Mouse (Mus musculus) heart, embryonic 13.5 days (tissue): ENCODE results near the gene Slc29a1. TPM values are rescaled to one million over a fixed set of nuclear protein-coding genes. Genes with fewer than 3 reads are reported as not detected.
A peak's percentile ranks its signal among the peaks of the same experiment; 100 is the strongest.

Source experiments
- ATAC-seq: fragments of 200-750 bp; cut with Nextera tagmentation; 2 replicates; pipeline ENCODE4 v1.8.0; 2017; ENCODE audit warnings: moderate TSS enrichment; ENCODE audit not compliant: insufficient number of reproducible peaks, low FRiP score, low TSS enrichment; ENCODE audit errors: extremely low read depth
- H3K27ac ChIP-seq: fragments of 300-500 bp; sonication (generic); replicated peaks from 2 replicates; pipeline ENCODE4 v1.5.1; 2015; ENCODE audit warnings: moderate library complexity, mild to moderate bottlenecking, inconsistent platforms
- H3K27me3 ChIP-seq: fragments of 300-500 bp; sonication (generic); replicated peaks from 2 replicates; pipeline ENCODE4 v1.6.1; 2015; ENCODE audit warnings: mild to moderate bottlenecking, inconsistent platforms
- H3K36me3 ChIP-seq: fragments of 300-500 bp; sonication (generic); 2 replicates; pipeline ENCODE4 v1.6.1; 2015; ENCODE audit warnings: mild to moderate bottlenecking, inconsistent platforms
- H3K4me1 ChIP-seq: fragments of 300-500 bp; sonication (generic); 2 replicates; pipeline ENCODE4 v1.6.1; 2015; ENCODE audit warnings: inconsistent platforms
- H3K4me2 ChIP-seq: fragments of 300-500 bp; sonication (generic); 2 replicates; pipeline ENCODE4 v1.6.1; 2015; ENCODE audit warnings: inconsistent platforms, mild to moderate bottlenecking, moderate library complexity
- H3K4me3 ChIP-seq: fragments of 300-500 bp; sonication (generic); 2 replicates; pipeline ENCODE4 v1.5.1; 2015; ENCODE audit warnings: moderate library complexity, mild to moderate bottlenecking, inconsistent platforms
- H3K9ac ChIP-seq: fragments of 300-500 bp; sonication (generic); 2 replicates; pipeline ENCODE4 v1.6.1; 2015; ENCODE audit warnings: inconsistent platforms, mild to moderate bottlenecking, moderate library complexity
- H3K9me3 ChIP-seq: fragments of 300-500 bp; sonication (generic); 2 replicates; pipeline ENCODE4 v1.6.1; 2016; ENCODE audit warnings: inconsistent platforms
- whole genome bisulfite sequencing: fragments of 180-500 bp; shearing (Covaris S2); methylation state at CpG from one replicate; pipeline ENCODE4 v1.1.7; 2015; ENCODE audit warnings: mixed read lengths; 5-methylcytosine and 5-hydroxymethylcytosine counted together
- polyA plus RNA-seq: library from polyadenylated mRNA; unstranded; fragments of >200 nt; fragmentation: Nextera tagmentation; extraction: Ambion mirVana; gene quantifications from 2 replicates; pipeline ENCODE4 v1.2.1, GENCODE M21; 2015

The Slc29a1 gene
- polyA plus RNA-seq, 1 experiment from 2014 or later: 68.8 TPM

- Histone ChIP-seq H3K4me3 (peak overlapping the region; percentile 46), H3K9ac (peak overlapping the region; percentile 52; the same call in 1 of the 2 replicates), H3K4me1 (peaks cover 35% of the 10 kb centered on the region), H3K36me3 (no peaks in the 10 kb centered on the region), H3K9me3 (no peaks in the 10 kb centered on the region), H3K27me3 (peaks cover 97% of the 10 kb centered on the region), H3K27ac (no peak overlapping the region), H3K4me2 (peak overlapping the region; percentile 71)
- WGBS: 4% methylated on average over 74 of the region's 74 CpGs
- ATAC-seq: no peak
Observed at GRCm38 (mm10) chr17:45545278-45545961, 54.0 kb downstream of the Slc29a1 start.

- H3K4me2 ChIP-seq: peak overlapping the region; percentile 71
- H3K27ac ChIP-seq: no peak overlapping the region
- no peaks in the 10 kb centered on the region for H3K36me3 ChIP-seq
- no peak for ATAC-seq
- H3K9ac ChIP-seq: 0 out of 2 replicates have a peak overlapping the region, but pooled peaks have one; percentile 44
- H3K27me3 ChIP-seq: peaks cover 97% of the 10 kb centered on the region
- H3K4me3 ChIP-seq: peak overlapping the region; percentile 46
- peaks cover 29% of the 10 kb centered on the region for H3K4me1 ChIP-seq
- no peaks in the 10 kb centered on the region for H3K9me3 ChIP-seq
- under 1% methylated on average over 46 of the region's 46 CpGs for WGBS
Observed at GRCm38 (mm10) chr17:45544873-45545277, 54.5 kb downstream of the Slc29a1 start.

- H3K27ac ChIP-seq: no peak overlapping the region
- H3K4me1 ChIP-seq: peaks cover 27% of the 10 kb centered on the region
- H3K9ac ChIP-seq: 0 out of 2 replicates have a peak overlapping the region, but pooled peaks have one; percentile 44
- H3K9me3 ChIP-seq: no peaks in the 10 kb centered on the region
- peak overlapping the region; percentile 46 for H3K4me3 ChIP-seq
- no peaks in the 10 kb centered on the region for H3K36me3 ChIP-seq
- H3K4me2 ChIP-seq: peak overlapping the region; percentile 71
- no peak for ATAC-seq
- 2% methylated on average over 24 of the region's 24 CpGs for whole genome bisulfite sequencing
- peaks cover 100% of the 10 kb centered on the region for H3K27me3 ChIP-seq
Observed at GRCm38 (mm10) chr17:45544001-45544872, 55.2 kb downstream of the Slc29a1 start.

- Histone ChIP-seq H3K27ac (no peak overlapping the region), H3K4me2 (no peak overlapping the region), H3K9ac (no peak overlapping the region), H3K4me1 (peaks cover 24% of the 10 kb centered on the region), H3K36me3 (no peaks in the 10 kb centered on the region), H3K9me3 (no peaks in the 10 kb centered on the region), H3K27me3 (peaks cover 100% of the 10 kb centered on the region), H3K4me3 (no peak overlapping the region)
- ATAC-seq: no peak
- WGBS: 13% methylated on average over 1 of the region's 1 CpGs
Observed at GRCm38 (mm10) chr17:45543115-45543514, 56.3 kb downstream of the Slc29a1 start.

- ATAC-seq: no peak
- Histone ChIP-seq H3K27ac (no peak overlapping the region), H3K4me3 (no peak overlapping the region), H3K9me3 (no peaks in the 10 kb centered on the region), H3K36me3 (no peaks in the 10 kb centered on the region), H3K4me2 (no peak overlapping the region), H3K4me1 (peaks cover 24% of the 10 kb centered on the region), H3K9ac (no peak overlapping the region), H3K27me3 (peaks cover 100% of the 10 kb centered on the region)
- 66% methylated on average over 2 of the region's 2 CpGs for WGBS
Observed at GRCm38 (mm10) chr17:45542705-45543104, 56.7 kb downstream of the Slc29a1 start.

- whole genome bisulfite sequencing: 23% methylated on average over 6 of the region's 6 CpGs
- no peak for ATAC-seq
- Histone ChIP-seq H3K27me3 (peaks cover 100% of the 10 kb centered on the region), H3K9ac (no peak overlapping the region), H3K4me3 (no peak overlapping the region), H3K9me3 (no peaks in the 10 kb centered on the region), H3K36me3 (no peaks in the 10 kb centered on the region), H3K27ac (no peak overlapping the region), H3K4me1 (peaks cover 24% of the 10 kb centered on the region), H3K4me2 (no peak overlapping the region)
Observed at GRCm38 (mm10) chr17:45542129-45542528, 57.3 kb downstream of the Slc29a1 start.

- Histone ChIP-seq H3K4me3 (no peak overlapping the region), H3K9me3 (no peaks in the 10 kb centered on the region), H3K27ac (no peak overlapping the region), H3K36me3 (no peaks in the 10 kb centered on the region), H3K27me3 (peaks cover 100% of the 10 kb centered on the region), H3K4me1 (peaks cover 10% of the 10 kb centered on the region), H3K4me2 (no peak overlapping the region), H3K9ac (no peak overlapping the region)
- WGBS: 64% methylated on average over 21 of the region's 21 CpGs
- no peak for ATAC-seq
Observed at GRCm38 (mm10) chr17:45539664-45540063, 59.7 kb downstream of the Slc29a1 start.

- Histone ChIP-seq H3K36me3 (no peaks in the 10 kb centered on the region), H3K4me3 (no peak overlapping the region), H3K27ac (no peak overlapping the region), H3K9ac (no peak overlapping the region), H3K4me1 (no peaks in the 10 kb centered on the region), H3K27me3 (peaks cover 98% of the 10 kb centered on the region), H3K9me3 (no peaks in the 10 kb centered on the region), H3K4me2 (no peak overlapping the region)
- no peak for ATAC-seq
- 56% methylated on average over 4 of the region's 4 CpGs for WGBS
Observed at GRCm38 (mm10) chr17:45538394-45538793, 61.0 kb downstream of the Slc29a1 start.

GRCm38 (mm10) chr17:45536264-45536663 lies 63.1 kb downstream of the Slc29a1 start:
- no peak overlapping the region for H3K4me2 ChIP-seq
- H3K27ac ChIP-seq: no peak overlapping the region
- peaks cover 98% of the 10 kb centered on the region for H3K27me3 ChIP-seq
- 10% methylated on average over 5 of the region's 5 CpGs for WGBS
- no peak overlapping the region for H3K9ac ChIP-seq
- no peak for ATAC-seq
- no peaks in the 10 kb centered on the region for H3K36me3 ChIP-seq
- H3K4me3 ChIP-seq: no peak overlapping the region
- H3K4me1 ChIP-seq: no peaks in the 10 kb centered on the region
- no peaks in the 10 kb centered on the region for H3K9me3 ChIP-seq
